Mouse (Mus musculus): ENCODE data around the gene Hyal3.

Gene Hyal3

DNA sequence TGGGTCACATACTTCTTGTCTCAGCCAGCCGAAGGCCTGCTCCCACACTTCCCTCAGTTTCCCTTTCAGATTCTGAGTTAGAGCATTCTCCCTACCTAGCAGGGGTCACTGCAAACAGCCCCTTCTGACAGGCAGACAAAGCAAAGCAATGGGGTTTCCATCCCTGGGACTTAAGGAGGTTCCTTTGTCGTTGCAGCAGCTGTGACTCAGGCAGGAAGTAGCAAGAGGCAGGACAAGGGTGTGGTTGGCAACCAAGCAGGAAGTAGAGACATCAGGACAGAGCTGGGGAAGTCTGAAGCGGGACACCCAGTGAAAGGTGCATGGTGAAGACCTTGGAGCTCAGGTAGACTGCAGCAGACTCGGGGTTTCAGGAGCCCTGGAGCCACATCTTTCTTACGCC, 43.9 kb downstream of the Hyal3 start:
- no peak for DNase-seq

DNA sequence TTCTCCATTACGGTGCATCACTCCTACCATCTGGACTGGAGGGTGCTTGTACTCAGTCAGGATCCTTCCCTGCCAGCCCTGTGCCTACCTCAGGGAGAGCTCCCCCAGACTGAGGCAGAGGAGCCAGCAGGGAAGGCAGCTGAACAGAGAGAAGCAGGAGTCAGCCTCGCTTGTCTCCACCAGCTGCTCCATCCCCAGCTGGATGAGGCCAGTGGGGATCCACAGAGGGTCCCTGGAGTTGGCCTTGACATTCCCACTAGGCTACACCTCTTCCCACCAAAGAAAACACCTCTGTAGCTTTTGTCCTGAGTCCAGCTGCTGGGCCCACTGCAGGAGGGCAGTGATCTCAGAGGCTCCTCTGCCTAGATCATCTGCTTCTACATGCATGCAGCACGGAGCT, 44.3 kb downstream of the Hyal3 start:
- DNase-seq, result no peak

DNA sequence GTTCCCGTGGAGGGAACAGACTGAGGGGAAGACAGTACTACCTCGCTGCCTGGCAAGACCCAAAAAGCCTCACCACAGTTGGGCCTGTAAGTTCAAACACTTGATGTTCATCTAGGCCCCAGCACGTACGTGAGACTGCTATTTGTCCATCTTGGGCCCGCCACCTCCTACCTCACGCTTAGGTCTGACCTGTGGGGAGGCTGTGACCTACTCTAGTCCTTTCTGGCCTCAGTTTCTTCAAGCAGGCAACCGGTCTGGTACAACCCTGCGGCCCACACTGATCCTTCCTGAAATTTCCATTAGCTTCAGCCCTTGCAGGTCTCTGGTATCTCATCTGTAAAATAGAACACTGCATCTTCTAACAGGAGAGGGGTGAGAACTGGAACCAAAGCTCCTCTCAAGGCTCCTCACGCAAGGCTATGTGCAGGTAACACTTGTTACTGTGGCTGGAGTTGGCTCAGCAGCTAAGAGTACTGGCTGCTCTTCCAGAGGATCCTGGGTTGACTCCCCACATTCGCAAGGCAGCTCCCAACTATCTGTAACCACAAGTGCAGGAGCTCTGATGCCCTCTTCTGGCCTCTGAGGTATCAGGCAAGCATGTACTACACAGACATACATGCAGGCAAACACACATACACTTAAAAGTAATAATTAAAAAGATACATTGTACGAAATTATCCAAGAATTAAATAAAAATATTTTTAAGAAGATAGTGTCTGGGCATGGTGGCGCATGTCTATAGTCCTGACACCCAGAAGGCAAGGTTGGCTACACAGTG, 44.9 kb downstream of the Hyal3 start:
- no peak for DNase-seq

DNA sequence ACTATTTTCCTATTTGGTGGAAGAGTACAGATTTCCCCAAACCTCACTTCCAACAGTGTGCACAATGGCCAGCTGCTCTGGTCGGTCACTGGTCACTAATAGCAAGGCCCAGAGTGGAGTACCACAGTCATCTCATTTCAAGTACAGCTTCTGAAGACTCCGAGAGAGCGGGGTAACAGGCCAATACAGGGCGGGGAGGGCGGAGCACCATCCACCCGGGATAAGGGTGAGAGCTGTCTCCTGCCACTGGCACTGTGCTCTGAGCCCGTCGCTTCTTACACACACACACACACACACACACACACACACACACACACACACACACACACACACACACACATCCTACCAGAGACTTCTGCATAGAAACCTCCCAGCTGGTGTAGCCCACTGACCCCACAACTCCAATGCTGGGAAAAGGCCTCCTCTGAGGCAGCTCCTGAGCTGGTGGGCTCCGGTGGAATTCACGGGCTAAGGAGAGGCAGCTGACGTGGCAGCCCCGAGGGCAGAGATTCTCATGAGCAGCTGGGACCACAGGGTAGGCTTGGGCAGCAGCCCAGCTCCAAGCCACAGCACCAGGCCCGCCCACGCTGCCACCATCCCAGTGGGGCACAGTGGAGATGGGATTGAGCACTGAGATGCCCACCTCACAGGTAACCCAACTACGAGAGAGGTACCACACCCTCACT, 45.7 kb downstream of the Hyal3 start:
- no peak for DNase-seq

DNA sequence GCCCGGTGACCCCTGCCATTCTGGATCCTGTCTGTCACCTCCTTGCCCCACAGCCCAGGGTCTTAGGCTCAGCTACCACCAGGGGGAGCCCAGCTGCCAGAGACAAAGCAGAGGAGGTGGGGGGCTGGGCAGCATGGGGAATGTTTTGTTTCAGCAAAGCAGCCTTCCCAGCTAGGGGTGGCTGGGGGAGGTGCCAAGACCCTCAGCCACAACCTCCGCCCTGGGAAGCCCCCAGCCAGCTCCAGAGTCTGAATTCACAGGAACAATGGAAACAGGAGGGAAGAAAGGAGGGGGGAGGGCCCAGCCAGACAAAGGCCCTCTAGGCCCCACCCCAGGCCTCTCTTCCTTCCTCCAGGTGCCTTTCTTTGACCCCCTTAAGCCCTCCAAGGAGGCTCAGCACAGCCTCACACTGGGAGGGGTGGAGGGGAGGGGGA, 46.2 kb downstream of the Hyal3 start:
- DNase-seq, result peak; percentile 74

DNA sequence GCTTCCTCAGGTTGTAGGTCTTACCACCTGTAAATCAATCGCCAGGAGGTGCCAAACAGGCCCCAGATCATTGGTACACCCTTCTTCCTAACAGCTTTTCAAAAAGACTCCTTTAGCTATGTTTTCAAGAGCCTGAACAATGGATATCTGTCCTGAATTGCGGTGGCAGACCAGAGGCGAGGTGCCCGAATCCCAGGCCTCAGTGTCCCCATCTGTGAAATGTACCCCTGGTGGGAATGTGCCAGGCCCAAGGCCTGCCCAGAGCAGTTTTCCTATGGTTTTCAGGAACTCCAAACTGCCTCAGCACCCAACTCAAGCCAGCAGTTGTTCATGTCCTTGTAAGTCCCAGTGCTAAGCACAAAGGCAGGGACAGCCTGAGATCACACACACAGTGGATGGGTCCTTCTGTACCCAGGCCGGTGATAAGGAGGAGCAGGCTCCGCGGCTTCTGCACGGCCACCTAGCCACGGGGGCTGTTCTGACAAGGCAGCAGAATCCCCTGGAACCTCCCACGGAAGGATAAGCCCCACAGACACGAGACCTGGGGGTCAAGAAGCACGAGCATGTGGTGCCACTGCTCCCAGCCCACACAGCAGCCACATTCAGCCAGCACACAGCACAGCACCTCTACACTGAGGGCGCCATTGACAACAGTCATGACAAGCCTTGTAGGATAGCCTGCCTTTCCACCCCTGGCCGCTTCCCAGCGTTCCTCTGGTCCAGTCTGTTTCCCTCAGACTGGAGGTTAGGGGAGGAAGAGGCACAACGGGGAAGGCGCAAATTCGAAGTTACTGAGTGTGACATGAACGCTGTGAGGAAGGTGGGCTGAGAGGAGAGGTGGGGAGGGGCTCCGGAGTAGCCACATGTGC, 47.0 kb downstream of the Hyal3 start:
- no peak for DNase-seq

DNA sequence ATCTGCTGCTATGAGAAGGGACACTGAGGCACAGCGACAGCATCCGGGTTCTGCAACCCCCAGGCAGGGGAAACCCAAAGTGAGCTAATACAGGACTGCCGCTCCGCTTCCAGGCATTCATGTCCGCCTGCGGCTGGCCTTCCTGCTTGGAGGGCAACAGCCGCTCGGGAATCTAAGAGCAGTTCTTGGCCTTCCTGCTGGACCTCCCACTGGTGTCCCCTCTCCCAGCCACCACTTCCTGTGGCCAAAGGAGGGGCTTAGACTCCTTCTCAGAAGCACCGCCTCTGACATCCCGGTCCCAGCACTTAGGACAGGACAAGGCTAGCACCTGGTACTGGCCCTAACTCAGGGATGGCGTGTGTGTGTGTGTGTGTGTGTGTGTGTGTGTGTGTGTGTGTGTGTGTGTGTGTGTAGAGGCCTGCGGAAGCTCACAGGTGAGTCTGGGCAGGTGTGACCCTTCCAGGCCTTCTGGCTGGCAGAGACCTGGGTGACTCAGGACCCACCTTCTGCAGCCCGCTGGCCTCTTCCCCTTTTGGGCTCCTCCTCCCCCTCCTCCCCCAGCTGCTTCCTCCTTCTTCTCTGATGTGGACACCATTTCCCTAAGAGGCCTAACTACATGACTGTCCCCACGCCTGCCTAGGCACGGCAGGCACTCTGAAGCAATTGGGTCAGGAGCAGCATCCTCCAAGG, 48.2 kb downstream of the Hyal3 start:
- no peak for DNase-seq

DNA sequence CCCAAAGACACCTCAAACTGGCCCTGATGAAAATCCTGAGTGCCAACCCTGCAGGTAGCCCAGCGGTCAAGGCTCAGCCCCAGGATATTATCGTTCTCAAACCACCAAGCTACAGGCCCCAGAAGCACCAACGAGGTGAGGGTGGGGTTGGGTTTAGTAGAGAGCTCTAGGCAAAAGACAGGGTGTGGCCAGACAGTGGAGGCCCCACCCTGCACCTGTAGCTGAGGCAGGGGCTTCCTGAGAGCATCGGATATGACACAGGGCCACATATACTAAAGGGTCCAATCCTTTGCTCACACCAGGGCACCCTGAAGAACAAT, 48.8 kb downstream of the Hyal3 start:
- DNase-seq, result no peak

DNA sequence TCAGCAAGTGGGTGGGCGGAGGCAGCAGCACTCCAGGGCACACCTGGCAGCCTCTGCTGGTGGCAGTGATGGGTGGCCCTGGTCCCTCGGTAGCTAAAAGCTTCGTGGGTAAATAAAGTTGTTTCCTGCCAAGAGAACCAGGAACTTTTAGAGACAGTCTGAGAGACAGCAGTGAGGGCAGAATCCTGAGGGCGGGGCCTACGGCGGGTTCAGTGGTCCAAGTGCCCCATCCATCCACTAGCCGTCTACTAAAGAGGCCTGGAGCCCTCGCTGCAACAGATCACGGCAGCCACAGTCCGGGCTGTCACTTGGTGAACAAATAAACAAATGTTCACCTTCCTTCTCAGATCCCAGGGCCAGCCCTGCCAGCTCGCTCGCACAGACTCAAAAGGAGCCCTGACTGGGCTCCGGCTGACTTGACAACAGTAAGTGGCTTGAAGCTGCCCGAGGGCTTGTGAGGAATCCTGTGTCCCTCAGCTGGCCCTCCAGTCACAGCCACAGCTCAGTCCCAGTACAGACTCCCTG, 49.3 kb downstream of the Hyal3 start:
- no peak for DNase-seq

DNA sequence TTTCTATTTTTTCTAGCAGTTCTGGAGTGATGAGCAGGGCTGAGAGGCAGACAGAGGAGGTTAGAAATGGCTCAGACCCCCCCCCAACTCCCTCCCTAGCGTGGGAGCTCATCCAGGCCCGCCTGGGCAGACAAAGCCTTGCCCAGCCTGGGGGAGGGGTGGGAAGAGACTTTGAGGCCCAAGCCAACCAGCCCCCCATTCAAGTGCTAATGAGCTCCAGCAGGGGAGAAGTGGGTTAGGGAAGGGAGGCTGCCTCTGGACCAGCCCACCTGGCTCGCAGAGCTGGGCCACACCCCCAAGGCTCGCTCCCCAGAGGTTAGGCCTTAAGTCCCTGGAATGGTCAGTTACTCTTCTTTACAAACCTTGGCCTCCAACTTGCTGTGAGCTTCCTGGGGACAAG, 50.0 kb downstream of the Hyal3 start:
- no peak for DNase-seq

DNA sequence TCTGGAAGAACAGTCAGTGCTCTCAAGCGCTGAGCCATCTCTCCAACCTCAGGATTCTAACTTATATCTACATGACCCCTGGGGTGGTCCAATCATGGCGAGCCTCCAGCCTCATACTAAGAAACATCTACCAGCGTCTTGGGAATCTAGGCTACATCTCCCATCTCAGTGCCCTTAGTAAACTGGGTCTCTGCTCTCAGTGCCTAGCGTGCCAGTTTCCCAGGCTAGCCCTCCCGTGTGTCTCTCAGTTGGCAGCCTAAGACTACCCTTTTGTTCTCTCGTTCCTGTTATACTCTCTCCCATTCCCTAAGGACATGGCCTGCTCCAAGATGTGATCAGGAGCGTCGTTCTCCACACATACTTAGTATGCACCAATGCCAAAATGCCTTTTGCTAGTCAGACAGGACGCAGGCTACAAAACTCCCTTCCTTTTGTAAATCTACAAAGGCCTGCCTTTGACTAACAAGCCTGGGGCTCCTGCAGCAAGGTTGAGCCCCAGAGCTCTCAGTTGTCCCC, 50.8 kb downstream of the Hyal3 start:
- no peak for DNase-seq

DNA sequence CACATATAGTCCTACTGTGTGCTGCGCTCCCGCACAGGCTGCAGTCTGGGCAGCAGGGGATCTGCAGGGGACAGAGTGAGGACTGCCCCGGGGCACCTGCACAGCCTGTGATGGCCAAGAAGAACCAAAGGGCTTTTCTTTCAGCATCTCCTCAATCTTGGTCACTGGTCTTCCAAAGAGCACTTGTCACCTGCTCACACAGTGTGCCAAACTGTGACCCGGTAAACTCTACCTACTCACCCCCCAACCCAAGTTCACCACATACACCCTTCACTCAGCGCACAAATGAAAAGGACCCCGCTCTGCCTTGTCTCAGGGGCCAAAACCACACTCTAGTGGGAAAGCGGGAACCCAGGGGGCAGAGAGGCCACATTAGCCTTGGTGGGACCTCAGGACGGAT, 51.2 kb downstream of the Hyal3 start:
- DNase-seq, result no peak

DNA sequence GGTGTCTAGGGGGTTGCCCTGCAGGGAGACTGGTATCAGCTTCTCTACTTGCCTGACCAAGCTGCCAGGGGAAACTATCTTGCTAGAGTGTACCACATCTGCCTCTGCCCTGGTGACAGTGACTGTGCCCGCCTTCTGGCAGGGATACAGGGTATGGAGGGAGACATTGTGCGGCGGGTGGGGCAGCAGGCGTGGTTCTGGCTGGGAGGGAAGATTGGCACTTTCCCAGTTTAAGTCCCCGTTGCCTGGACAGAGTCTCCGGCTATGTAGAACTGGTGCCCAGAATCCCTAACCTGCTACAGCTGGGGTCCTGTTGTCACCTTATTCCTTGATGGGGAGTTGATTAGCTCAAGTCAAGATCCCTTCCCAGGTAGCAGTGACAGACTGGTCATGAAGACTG, 51.9 kb downstream of the Hyal3 start:
- peak; percentile 44 for DNase-seq

DNA sequence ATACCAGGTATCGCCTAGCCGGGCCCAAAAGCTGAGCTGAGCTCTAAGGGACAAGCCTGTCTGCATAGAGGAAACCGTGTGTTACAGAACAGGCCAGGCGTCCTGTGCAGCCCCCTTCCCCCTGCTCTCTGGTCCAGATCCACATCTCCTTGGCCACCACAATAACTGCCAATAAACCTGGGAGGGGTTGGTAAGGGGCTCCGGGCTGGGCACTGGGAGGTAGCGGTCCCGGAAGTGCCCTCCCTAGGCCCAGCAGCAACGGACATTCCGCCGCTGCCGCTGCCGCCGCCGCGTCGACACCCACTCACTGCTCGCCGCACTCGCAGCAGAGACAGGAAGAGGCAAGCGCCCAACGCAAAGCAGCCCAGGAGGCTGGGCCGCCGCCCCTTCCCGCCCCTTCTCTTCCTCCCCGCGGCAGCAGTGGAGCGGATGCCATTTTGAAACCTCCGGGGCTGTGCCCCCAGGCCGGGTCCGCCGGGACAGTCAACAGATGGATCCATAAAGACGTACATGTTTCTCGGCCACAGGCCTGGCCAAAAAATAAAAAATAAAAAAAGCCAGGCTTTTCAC, 52.6 kb downstream of the Hyal3 start:
- peak; percentile 47 for DNase-seq

DNA sequence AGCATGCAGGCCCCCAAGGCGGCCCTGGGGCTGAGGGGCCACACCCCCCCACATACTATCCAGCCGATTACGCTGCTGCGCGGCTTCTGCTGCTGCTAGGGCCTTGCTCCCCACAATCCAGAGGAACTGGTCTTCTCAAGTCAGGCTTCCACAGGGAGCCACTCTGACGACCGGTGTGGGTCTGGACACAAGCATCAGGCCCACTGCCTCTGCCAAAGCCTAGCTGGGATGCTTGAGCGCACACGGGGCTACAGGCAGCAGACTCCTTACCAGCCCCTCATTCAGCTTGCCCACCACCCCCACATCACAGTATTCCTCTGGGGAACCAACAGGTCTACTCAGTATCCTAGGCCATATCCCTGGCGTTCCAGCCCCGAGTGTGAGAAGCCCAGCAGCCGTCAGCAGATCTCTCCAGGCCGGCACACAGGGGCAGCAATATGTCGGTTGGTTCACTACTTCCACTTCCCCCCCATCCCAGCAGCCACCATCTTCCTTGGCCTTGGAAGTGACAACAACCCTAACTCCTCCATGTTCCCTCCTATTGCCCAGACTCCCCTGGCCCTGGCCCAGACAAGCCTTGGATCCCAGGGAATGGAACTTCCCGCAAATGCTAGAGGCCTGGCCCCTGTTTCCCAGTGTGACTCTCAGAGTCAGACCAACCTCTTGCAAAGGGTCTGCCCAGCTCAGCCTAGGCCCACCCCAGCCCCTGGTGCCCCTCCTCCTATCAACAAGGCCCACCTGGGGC, 53.2 kb downstream of the Hyal3 start:
- peak; percentile 45 for DNase-seq

DNA sequence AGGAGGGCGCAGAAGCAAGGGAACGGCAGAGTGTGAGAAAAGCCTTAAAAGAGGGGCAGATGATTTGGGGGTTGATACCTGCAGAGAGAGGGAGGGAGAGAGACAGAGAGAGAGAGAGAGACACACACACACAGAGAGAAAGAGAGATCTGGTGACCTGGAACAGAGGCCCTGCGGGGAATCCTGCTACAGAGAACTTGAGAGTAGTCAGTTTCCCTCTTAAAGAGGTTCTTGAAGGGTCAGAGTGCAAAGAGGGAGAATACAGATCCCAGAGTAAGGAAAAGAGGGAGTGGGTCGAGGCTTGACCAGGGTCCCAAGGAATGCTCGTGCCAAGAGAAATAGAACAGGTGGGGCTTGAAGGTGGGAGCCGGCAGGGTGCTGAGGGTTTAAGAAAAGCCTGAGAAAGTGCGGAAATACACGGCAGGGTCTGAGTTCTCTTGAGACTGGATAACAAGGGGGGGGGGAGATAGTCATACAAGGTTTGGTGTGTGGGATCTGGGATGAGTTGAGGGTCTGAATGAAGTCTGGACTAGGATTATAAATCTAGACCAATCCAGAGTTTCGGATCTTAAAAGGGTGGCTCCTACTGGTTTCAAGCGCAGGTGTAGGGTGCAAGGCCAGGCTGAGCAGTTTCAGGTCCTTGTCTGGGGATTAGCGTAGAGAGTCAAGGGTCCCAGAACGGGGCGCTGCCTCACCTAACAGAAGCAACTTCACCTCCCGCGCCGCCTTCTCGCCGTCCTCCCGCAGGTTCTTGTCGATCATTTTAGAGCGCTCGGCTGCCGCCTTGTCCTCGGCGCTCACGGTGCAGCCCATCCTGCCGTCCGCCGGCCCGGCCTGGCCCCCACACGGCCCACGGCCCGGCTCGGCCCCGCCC, 54.0 kb downstream of the Hyal3 start:
- no peak for DNase-seq

DNA sequence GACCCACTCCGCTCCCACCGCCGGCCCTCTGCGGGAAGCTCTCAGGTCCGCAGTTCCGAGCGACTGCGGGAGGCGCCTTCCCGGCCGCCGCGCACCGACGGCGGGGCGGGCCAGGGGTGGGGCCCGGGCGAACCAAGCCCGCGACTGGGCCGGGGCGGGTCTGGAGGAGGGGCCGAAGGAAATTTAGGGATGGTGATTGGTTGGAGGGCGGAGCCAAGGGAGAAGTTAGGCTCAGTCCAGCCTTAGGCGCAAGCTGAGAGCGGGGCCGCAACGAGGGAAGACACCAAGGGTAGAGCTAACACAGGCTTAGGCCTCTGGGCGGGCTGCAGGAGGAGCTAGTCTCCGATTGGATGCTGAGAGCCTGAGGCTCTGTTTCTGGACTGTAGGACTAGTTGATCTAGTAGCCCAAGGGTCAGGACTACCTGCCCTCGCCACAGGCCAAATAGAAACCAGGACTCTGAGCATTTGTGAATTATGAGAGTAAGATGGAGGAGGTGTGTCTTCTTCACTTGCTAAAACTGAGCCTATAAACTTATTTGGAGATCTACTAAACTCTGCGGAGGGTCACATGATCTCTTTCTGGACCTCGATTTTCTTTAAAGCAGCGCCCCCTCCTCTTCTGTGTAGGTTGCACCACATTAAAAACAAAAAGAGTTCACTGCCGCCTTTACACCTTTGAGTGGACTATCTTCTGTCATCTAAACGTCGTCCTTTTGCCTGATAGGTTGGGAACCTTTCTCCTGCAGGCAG, 54.8 kb downstream of the Hyal3 start, which contains the start of gene Gnai2:
Gene Gnai2, minus strand, starts transcription at position 89 of the 750 bp plus-strand sequence.
- DNase-seq, result peak; percentile 92
